Mouse (Mus musculus) MEL (cell line): ENCODE measurements around the gene Rhox4d.
"Not testable (repeated sequence)": the region's sequence is repeated elsewhere in the genome, so short reads cannot be mapped to it uniquely, and the experiment has no call there.

Experiments used
- CHD2 ChIP-seq: IDR thresholded peaks from 2 replicates; pipeline ENCODE4 v1.6.1; 2011; ENCODE audit warnings: low read length, improper control_type of control experiment
- CTCF ChIP-seq, 3 experiments: IDR thresholded peaks in 2 of 3; conservative IDR thresholded peaks in 1 of 3; 2 replicates each; pipeline ENCODE4 v1.5.1; 2011 to 2012; ENCODE audit warnings: low read length in 3 of 3, low read depth in 2 of 3, mild to moderate bottlenecking in 2 of 3, improper control_type of control experiment in 1 of 3, inconsistent platforms in 1 of 3, mixed read lengths in 1 of 3, moderate library complexity in 1 of 3; ENCODE audit not compliant: control insufficient read depth in 1 of 3, insufficient read depth in 1 of 3, poor library complexity in 1 of 3, severe bottlenecking in 1 of 3
- MYC ChIP-seq: IDR thresholded peaks from 2 replicates; pipeline ENCODE4 v1.6.1; 2011; ENCODE audit warnings: low read depth, mild to moderate bottlenecking, low read length, improper control_type of control experiment, moderate library complexity
- POLR2A ChIP-seq, 2 experiments: IDR thresholded peaks; 2 replicates each; pipeline ENCODE4 v1.6.1; 2011 to 2012; ENCODE audit warnings: low read length in 2 of 2, mild to moderate bottlenecking in 2 of 2, control low read depth in 1 of 2, improper control_type of control experiment in 1 of 2, low read depth in 1 of 2, moderate library complexity in 1 of 2; ENCODE audit not compliant: control insufficient read depth in 1 of 2, insufficient read depth in 1 of 2, poor library complexity in 1 of 2
- RAD21 ChIP-seq: IDR thresholded peaks from 2 replicates; pipeline ENCODE4 v1.6.1; 2011; ENCODE audit warnings: mild to moderate bottlenecking, low read depth, low read length, improper control_type of control experiment
- TAL1 ChIP-seq: IDR thresholded peaks from 2 replicates; pipeline ENCODE4 v1.6.1; 2012; ENCODE audit warnings: mild to moderate bottlenecking, inconsistent platforms, low read length, moderate library complexity, mixed read lengths
- TCF12 ChIP-seq: IDR thresholded peaks from 2 replicates; pipeline ENCODE4 v1.6.1; 2014; ENCODE audit warnings: low read depth, mild to moderate bottlenecking, inconsistent platforms, low read length, improper control_type of control experiment, moderate library complexity
- USF1 ChIP-seq: IDR thresholded peaks from 2 replicates; pipeline ENCODE4 v1.6.1; 2014; ENCODE audit warnings: low read depth, mild to moderate bottlenecking, inconsistent platforms, low read length, improper control_type of control experiment, moderate library complexity
- USF2 ChIP-seq, 2 experiments: IDR thresholded peaks; 2 replicates each; pipeline ENCODE4 v1.6.1; 2011 to 2012; ENCODE audit warnings: improper control_type of control experiment in 2 of 2, low read length in 2 of 2, borderline replicate concordance in 1 of 2, inconsistent platforms in 1 of 2, low read depth in 1 of 2, mild to moderate bottlenecking in 1 of 2; ENCODE audit not compliant: insufficient read depth in 1 of 2
- ZC3H11A ChIP-seq: IDR thresholded peaks from 2 replicates; pipeline ENCODE4 v1.6.1; 2012; ENCODE audit warnings: low read depth, mild to moderate bottlenecking, inconsistent platforms, low read length, improper control_type of control experiment
- ZNF384 ChIP-seq: IDR thresholded peaks from 2 replicates; pipeline ENCODE4 v1.6.1; 2012; ENCODE audit warnings: low read depth, mild to moderate bottlenecking, inconsistent platforms, low read length, improper control_type of control experiment

- TF ChIP-seq ZNF384; CHD2; TAL1; CTCF (IDR thresholded peaks at IDR 0.05 in 2 of 3, conservative IDR thresholded peaks at IDR 0.05 in 1 of 3; ENCODE audit: control insufficient read depth in 1 of 3, insufficient read depth in 1 of 3, low read depth in 2 of 3, low read length in 3 of 3, poor library complexity in 1 of 3, severe bottlenecking in 1 of 3); TCF12; USF2 (IDR thresholded peaks at IDR 0.05; ENCODE audit: borderline replicate concordance in 1 of 2, insufficient read depth in 1 of 2, low read depth in 1 of 2, low read length in 2 of 2); POLR2A (IDR thresholded peaks at IDR 0.05; ENCODE audit: control insufficient read depth in 1 of 2, insufficient read depth in 1 of 2, low read depth in 1 of 2, low read length in 2 of 2, poor library complexity in 1 of 2); USF1; RAD21; ZC3H11A; MYC: not testable (repeated sequence)
Observed at GRCm38 (mm10) chrX:37514059-37514458, at the start of gene Rhox4d.
